Mouse (Mus musculus) neural tube, embryonic 13.5 days (tissue): ENCODE results near the gene Frem1. TPM values are rescaled to one million over a fixed set of nuclear protein-coding genes. Genes with fewer than 3 reads are reported as not detected.

ENCODE experiments used
- ATAC-seq: fragments of 200-750 bp; cut with Nextera tagmentation; 2 replicates; pipeline ENCODE4 v1.8.0; 2017; ENCODE audit warnings: low read depth, mild to moderate bottlenecking, moderate TSS enrichment, moderate library complexity
- H3K27ac ChIP-seq: fragments of 300-500 bp; sonication (generic); replicated peaks from 2 replicates; pipeline ENCODE4 v1.5.1; 2015; ENCODE audit warnings: moderate library complexity, mild to moderate bottlenecking, inconsistent platforms
- H3K27me3 ChIP-seq: fragments of 300-500 bp; sonication (generic); 2 replicates; pipeline ENCODE4 v1.6.1; 2015; ENCODE audit warnings: mild to moderate bottlenecking, inconsistent platforms
- H3K36me3 ChIP-seq: fragments of 300-500 bp; sonication (generic); 2 replicates; pipeline ENCODE4 v1.6.1; 2015; ENCODE audit warnings: mild to moderate bottlenecking, inconsistent platforms
- H3K4me1 ChIP-seq: fragments of 300-500 bp; sonication (generic); replicated peaks from 2 replicates; pipeline ENCODE4 v1.6.1; 2015; ENCODE audit warnings: inconsistent platforms
- H3K4me2 ChIP-seq: fragments of 300-500 bp; sonication (generic); 2 replicates; pipeline ENCODE4 v1.6.1; 2015; ENCODE audit warnings: inconsistent platforms, mild to moderate bottlenecking, moderate library complexity
- H3K4me3 ChIP-seq: fragments of 300-500 bp; sonication (generic); 2 replicates; pipeline ENCODE4 v1.5.1; 2015; ENCODE audit warnings: mild to moderate bottlenecking, inconsistent platforms
- H3K9ac ChIP-seq: fragments of 300-500 bp; sonication (generic); 2 replicates; pipeline ENCODE4 v1.6.1; 2015; ENCODE audit warnings: moderate library complexity, mild to moderate bottlenecking, inconsistent platforms
- H3K9me3 ChIP-seq: fragments of 300-500 bp; sonication (generic); 2 replicates; pipeline ENCODE4 v1.6.1; 2016; ENCODE audit warnings: inconsistent platforms
- whole genome bisulfite sequencing: fragments of 180-500 bp; shearing (Covaris S2); methylation state at CpG from one replicate; pipeline ENCODE4 v1.1.7; 2015; 5-methylcytosine and 5-hydroxymethylcytosine counted together
- polyA plus RNA-seq: library from polyadenylated mRNA; unstranded; fragments of >200 nt; fragmentation: Nextera tagmentation; extraction: Ambion mirVana; gene quantifications from 2 replicates; pipeline ENCODE4 v1.2.1, GENCODE M21; 2015

Gene Frem1
- polyA plus RNA-seq, 1 experiment from 2014 or later: 1.8 TPM

DNA sequence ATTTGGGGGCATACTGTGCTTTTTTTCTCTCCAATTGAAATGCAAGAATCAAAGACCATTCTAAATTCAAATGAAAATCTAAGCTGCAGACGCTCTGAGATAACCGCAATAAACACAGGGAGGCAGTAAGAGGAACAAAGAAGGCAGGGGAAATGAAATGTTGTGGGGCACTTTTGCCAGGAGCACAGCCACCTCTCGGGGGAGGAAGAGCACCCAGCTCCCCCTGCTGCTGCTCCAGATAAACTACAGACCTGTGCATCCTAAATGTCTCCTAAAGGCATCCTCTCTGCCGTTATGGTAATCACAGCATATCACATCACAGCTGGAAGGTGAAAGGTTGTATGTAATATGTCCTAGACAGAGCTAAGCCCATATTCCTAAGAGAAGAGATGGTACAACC lies 98.1 kb downstream of the Frem1 start:
- no peaks in the 10 kb centered on the region for H3K36me3 ChIP-seq
- no peak overlapping the region for H3K9ac ChIP-seq
- no peaks in the 10 kb centered on the region for H3K9me3 ChIP-seq
- 19% methylated on average over 4 of the region's 4 CpGs for WGBS
- ATAC-seq: no peak
- H3K27me3 ChIP-seq: no peaks in the 10 kb centered on the region
- H3K27ac ChIP-seq: peak overlapping the region; percentile 23; the same call in 1 of the 2 replicates
- H3K4me2 ChIP-seq: no peak overlapping the region
- H3K4me3 ChIP-seq: no peak overlapping the region
- H3K4me1 ChIP-seq: peaks cover 30% of the 10 kb centered on the region

DNA sequence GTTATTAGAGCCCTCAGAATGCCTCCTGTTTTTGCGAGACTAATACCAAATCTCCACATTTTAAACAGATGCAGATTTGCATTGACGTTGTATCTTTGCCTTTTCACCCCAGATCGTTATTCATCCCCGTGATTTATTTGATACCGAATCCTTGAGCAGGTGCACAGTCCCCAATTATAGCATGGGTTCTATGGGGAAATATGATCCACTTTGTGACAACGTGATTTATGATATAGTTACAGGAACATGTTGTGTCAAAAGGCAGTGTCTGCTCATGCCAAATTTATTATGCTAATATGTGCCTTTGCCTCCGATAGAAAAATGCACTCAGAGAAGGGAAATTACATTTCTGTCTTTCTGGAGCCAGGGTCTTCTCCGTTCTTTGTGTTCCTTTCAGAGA lies 102.6 kb downstream of the Frem1 start:
- no peak overlapping the region for H3K9ac ChIP-seq
- peak overlapping the region; percentile 81 for H3K27ac ChIP-seq
- peaks cover 31% of the 10 kb centered on the region for H3K4me1 ChIP-seq
- H3K27me3 ChIP-seq: no peaks in the 10 kb centered on the region
- H3K36me3 ChIP-seq: no peaks in the 10 kb centered on the region
- H3K4me3 ChIP-seq: no peak overlapping the region
- H3K9me3 ChIP-seq: no peaks in the 10 kb centered on the region
- no peak overlapping the region for H3K4me2 ChIP-seq
- no peak for ATAC-seq
- 48% methylated on average over 8 of the region's 8 CpGs for WGBS

DNA sequence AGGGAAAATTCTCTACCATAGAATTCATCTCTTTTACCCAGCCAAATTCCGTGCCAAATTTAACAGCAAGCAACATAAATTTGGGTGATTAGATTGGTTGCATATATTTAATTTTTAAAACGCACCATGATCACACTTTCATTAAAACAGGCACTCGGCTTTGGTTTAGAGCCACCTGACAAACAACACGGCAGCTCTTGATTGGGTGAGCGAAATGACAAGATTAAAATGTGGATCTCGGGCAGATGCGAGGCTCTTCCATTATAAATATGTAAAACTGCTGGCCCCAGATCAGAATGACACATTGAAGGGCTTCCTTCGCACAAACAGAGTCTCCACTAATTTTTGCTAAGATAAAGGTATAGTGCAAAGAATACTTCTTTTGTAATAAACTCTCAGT lies 105.4 kb downstream of the Frem1 start:
- no peak overlapping the region for H3K9ac ChIP-seq
- no peaks in the 10 kb centered on the region for H3K27me3 ChIP-seq
- no peaks in the 10 kb centered on the region for H3K9me3 ChIP-seq
- WGBS: 47% methylated on average over 8 of the region's 8 CpGs
- peaks cover 24% of the 10 kb centered on the region for H3K4me1 ChIP-seq
- peak overlapping the region; percentile 84 for H3K27ac ChIP-seq
- H3K4me2 ChIP-seq: no peak overlapping the region
- no peak for ATAC-seq
- H3K36me3 ChIP-seq: no peaks in the 10 kb centered on the region
- no peak overlapping the region for H3K4me3 ChIP-seq

DNA sequence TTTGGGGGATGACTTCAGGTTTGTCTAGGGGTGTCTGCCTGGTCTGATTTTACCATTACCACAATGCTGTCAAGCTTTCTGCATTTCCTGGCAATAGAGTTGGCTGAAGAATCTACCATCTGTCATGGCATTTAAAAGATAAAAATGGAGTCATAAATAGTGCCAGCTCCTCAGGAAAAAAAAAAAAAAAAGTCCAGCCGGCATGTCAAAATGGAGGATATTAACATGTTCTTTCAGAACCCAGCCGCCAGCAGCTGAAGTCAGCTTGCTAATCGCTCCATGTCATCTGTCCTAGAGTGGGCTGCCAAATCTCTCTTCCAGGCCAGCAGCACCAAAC lies 105.9 kb downstream of the Frem1 start:
- Histone ChIP-seq H3K27ac (peak overlapping the region; percentile 84), H3K4me3 (no peak overlapping the region), H3K4me1 (peaks cover 24% of the 10 kb centered on the region), H3K9me3 (no peaks in the 10 kb centered on the region), H3K36me3 (no peaks in the 10 kb centered on the region), H3K9ac (no peak overlapping the region), H3K27me3 (no peaks in the 10 kb centered on the region), H3K4me2 (peak overlapping the region; percentile 9; the same call in 1 of the 2 replicates)
- WGBS: 16% methylated on average over 3 of the region's 3 CpGs
- ATAC-seq: peak; percentile 62; the same call in 1 of the 2 replicates

DNA sequence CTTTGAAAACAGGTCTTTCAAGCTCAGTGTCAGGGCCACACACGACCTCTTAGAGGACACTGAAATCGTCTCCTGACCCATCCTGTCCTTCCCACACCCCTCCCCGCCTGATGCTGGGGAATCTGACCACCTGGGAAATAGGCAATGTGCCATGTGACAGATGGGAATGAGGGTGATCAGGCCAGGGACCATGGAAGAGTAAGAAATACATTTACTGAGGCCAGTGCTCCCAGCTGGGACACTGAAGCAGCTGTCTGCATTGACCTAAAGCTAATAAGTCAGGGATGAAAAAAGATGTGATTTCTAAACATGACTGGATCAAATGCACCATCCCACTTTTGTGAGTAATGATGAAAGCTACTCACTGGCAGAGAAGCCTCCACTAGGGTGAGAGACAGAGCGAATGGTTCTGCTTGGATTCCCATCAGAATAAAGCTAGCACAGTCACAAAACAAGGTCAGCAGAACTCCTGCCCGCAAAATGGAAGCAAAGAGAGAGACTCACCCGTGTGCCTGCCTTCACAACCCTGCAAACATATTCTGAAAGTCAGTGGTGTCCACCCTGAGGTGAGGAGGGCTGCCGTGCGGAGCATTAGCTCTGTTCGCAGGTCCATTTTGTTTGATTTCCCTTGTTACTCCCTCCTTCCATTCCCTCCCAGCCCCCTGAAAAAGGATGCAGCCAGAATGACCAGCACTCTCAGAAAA lies 106.4 kb downstream of the Frem1 start:
- peaks cover 21% of the 10 kb centered on the region for H3K4me1 ChIP-seq
- H3K9ac ChIP-seq: no peak overlapping the region
- H3K27ac ChIP-seq: peak overlapping the region; percentile 84
- no peak overlapping the region for H3K4me3 ChIP-seq
- H3K36me3 ChIP-seq: no peaks in the 10 kb centered on the region
- peak overlapping the region; percentile 9; the same call in 1 of the 2 replicates for H3K4me2 ChIP-seq
- peak; percentile 32 for ATAC-seq
- WGBS: 59% methylated on average over 9 of the region's 9 CpGs
- no peaks in the 10 kb centered on the region for H3K9me3 ChIP-seq
- H3K27me3 ChIP-seq: no peaks in the 10 kb centered on the region

DNA sequence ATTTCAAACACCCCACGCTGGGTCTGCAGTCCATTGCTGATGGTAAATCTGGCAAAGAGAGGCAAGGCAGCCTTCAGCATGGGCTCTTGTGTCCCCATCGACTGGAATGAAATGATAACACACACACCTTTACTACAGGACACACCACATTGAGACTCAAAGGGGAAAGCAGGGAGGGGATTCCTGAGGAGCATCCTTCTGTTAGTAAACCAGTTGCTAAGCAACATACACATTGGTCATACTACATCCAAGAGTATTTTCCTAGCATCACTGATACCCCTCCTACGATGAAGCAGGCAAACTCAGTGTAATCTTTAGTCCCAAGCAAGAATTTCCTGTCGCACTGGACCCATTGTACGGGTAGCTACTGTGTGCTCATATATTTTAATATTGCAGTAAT lies 111.5 kb downstream of the Frem1 start:
- Histone ChIP-seq H3K9me3 (no peaks in the 10 kb centered on the region), H3K4me3 (no peak overlapping the region), H3K4me1 (peaks cover 6% of the 10 kb centered on the region; the same call in 1 of the 2 replicates), H3K9ac (no peak overlapping the region), H3K27ac (no peak overlapping the region), H3K27me3 (no peaks in the 10 kb centered on the region), H3K36me3 (no peaks in the 10 kb centered on the region), H3K4me2 (no peak overlapping the region)
- WGBS: 81% methylated on average over 5 of the region's 5 CpGs
- ATAC-seq: no peak

DNA sequence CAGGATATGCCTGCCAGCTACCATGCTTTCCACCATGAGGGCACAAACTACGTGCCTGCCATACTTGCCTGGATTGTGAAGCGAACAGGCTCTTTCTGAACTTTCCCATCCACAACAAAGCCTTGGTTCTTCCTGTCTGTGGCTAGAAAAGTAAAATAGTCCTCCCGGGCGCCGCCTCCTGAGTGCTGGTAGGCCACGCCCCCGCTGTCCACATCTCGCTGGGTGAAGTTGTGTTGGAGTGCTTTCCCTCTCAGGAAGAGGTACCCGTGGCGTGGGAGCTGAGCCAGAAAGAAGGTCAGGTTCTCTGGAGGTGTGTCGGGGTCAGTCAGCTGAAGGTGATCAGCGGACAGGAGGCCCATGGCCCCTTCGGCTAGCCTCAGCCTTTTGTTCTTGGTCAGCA lies 111.9 kb downstream of the Frem1 start:
- no peak overlapping the region for H3K9ac ChIP-seq
- H3K4me2 ChIP-seq: no peak overlapping the region
- H3K36me3 ChIP-seq: no peaks in the 10 kb centered on the region
- no peak for ATAC-seq
- H3K27me3 ChIP-seq: no peaks in the 10 kb centered on the region
- H3K27ac ChIP-seq: no peak overlapping the region
- H3K4me1 ChIP-seq: 0 out of 2 replicates have a peak, but pooled peaks cover 3% of the 10 kb centered on the region
- 88% methylated on average over 13 of the region's 13 CpGs for WGBS
- H3K9me3 ChIP-seq: no peaks in the 10 kb centered on the region
- H3K4me3 ChIP-seq: no peak overlapping the region

DNA sequence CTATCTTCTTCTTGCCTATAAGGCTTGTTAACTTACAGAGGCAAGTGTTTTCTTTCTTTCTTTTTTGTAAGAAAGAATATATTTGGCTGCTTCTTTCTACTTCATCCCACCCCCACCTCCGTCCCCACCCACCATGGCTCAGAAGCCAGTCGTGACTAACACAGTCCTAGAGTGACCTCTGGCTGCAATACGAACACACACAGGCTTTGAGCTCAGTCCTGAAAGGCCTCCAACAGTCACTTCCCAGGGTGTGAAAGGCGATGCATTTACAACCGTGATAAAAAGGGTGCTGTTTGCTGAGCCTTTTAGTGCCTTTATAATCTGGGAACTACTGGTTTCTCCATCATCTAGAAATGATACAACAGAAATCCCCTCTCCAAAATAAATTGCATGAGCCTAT lies 117.8 kb downstream of the Frem1 start:
- Histone ChIP-seq H3K9ac (no peak overlapping the region), H3K27ac (peak overlapping the region; percentile 68), H3K27me3 (no peaks in the 10 kb centered on the region), H3K4me2 (peak overlapping the region; percentile 50), H3K36me3 (no peaks in the 10 kb centered on the region), H3K9me3 (no peaks in the 10 kb centered on the region), H3K4me3 (no peak overlapping the region), H3K4me1 (peaks cover 10% of the 10 kb centered on the region)
- peak; percentile 95 for ATAC-seq
- WGBS: 0% methylated on average over 5 of the region's 5 CpGs

DNA sequence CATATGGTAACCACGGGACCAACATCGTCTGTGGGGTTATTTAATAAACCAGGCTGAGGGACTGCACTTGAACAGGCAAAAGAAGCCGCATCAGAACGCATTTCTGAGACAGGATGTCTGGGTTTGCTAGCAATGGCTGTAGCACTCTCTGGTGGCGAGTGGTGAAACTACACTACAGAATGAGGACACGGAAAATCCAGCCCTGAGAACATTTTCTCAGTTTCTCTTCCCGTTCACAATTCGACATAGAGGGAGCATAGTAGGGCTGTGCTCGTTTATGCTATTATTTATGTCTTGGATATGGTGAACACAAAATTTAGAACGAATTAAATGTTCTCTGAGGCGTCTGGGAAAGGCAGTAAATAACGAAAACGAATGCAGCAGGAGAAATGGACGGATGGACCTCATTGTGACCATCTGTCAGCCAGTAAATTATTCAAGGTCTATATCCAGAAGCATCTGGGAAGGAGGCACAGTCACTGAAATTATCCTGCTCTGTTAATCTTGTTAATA lies 118.4 kb downstream of the Frem1 start:
- 2% methylated on average over 14 of the region's 14 CpGs for WGBS
- H3K27me3 ChIP-seq: no peaks in the 10 kb centered on the region
- H3K4me2 ChIP-seq: peak overlapping the region; percentile 50
- H3K4me3 ChIP-seq: peak overlapping the region; percentile 27
- H3K36me3 ChIP-seq: no peaks in the 10 kb centered on the region
- peak overlapping the region; percentile 74 for H3K27ac ChIP-seq
- no peaks in the 10 kb centered on the region for H3K9me3 ChIP-seq
- H3K4me1 ChIP-seq: peaks cover 10% of the 10 kb centered on the region
- peak overlapping the region; percentile 55 for H3K9ac ChIP-seq
- ATAC-seq: peak; percentile 78

DNA sequence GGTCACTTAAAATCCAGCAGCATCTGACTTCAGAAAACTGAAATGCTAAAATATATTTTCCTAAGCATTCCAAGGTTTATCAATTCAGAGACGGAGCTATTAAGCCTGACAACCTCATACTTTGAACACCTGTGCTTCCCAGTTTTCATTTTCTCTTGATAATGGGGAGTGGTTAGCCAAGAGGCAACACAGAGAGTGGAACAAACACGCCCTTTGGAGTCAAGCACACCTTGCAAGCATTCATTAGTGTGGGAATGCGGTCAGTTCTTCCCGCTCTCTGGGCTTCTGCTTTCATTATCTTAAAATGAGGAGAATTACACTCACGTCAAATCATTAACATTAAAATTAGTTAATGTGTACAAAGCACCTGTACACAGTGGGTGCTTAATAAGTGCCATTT lies 122.1 kb downstream of the Frem1 start:
- Histone ChIP-seq H3K4me3 (no peak overlapping the region), H3K4me1 (peaks cover 10% of the 10 kb centered on the region), H3K9me3 (no peaks in the 10 kb centered on the region), H3K9ac (no peak overlapping the region), H3K36me3 (no peaks in the 10 kb centered on the region), H3K27ac (no peak overlapping the region), H3K27me3 (no peaks in the 10 kb centered on the region), H3K4me2 (no peak overlapping the region)
- no peak for ATAC-seq
- 84% methylated on average over 5 of the region's 5 CpGs for WGBS

DNA sequence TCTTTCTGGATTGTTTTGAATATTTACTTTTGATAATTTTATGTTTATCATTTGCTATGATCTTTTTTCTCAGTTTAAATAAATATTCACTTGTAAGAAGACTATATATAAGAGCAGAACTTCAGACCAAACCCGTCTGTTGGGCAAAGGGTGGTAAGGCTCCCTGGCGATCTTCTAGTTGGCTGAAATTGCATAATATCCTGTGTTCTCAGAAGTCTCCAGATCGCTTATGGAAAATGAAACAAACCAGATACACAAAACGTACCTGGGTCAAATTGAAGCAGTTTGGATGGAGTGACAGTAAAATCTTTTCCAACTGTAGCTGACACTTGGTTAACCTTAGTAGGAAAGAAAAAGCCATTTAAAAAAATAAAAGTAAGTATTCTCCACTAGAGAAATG lies 130.2 kb downstream of the Frem1 start:
- Histone ChIP-seq H3K9ac (no peak overlapping the region), H3K36me3 (no peaks in the 10 kb centered on the region), H3K27me3 (no peaks in the 10 kb centered on the region), H3K4me1 (peaks cover 7% of the 10 kb centered on the region), H3K4me2 (no peak overlapping the region), H3K9me3 (no peaks in the 10 kb centered on the region), H3K27ac (no peak overlapping the region), H3K4me3 (no peak overlapping the region)
- ATAC-seq: no peak
- 85% methylated on average over 4 of the region's 4 CpGs for WGBS

DNA sequence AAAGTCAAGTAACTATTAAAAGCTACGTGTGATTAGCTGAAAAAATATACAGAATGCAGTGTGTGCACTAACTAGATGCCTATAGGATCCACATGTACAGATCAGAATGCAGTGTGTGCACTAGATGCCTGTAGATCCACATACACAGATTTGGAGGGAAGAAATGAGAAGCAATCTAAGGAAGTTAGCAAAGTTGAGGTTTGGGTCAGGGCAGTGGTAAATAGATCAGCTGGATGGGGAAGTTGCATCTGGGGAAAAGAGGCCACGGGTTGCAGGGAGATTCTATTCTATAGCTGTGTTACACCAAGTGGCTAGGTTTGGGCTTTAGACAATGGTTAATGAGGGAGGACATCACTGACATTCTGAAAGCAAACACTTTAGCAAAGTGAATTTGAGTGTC lies 133.5 kb downstream of the Frem1 start:
- no peak overlapping the region for H3K4me3 ChIP-seq
- ATAC-seq: no peak
- 72% methylated on average over 2 of the region's 2 CpGs for WGBS
- no peak overlapping the region for H3K27ac ChIP-seq
- no peaks in the 10 kb centered on the region for H3K27me3 ChIP-seq
- H3K9ac ChIP-seq: no peak overlapping the region
- H3K4me1 ChIP-seq: peaks cover 37% of the 10 kb centered on the region
- H3K36me3 ChIP-seq: no peaks in the 10 kb centered on the region
- no peaks in the 10 kb centered on the region for H3K9me3 ChIP-seq
- no peak overlapping the region for H3K4me2 ChIP-seq

DNA sequence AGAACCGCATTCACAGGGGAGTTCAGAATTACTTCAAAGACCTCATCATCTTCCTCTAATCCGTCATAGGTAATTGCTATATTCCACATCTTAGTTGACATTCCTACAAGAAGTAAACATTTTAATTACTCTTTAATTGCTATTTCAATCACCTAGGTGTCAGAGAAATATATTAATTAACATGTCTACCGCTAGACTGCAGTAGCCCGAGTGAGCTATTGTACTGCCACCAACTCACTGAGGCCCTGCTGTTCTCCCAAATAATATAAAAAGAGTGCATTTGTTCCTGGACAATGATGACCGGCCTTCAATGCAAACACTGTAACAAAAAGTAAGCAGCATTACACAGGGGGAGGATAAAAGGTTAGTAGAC lies 135.5 kb downstream of the Frem1 start:
- Histone ChIP-seq H3K4me3 (no peak overlapping the region), H3K27me3 (no peaks in the 10 kb centered on the region), H3K4me1 (peaks cover 37% of the 10 kb centered on the region), H3K27ac (peak overlapping the region; percentile 79), H3K9ac (no peak overlapping the region), H3K36me3 (no peaks in the 10 kb centered on the region), H3K9me3 (no peaks in the 10 kb centered on the region), H3K4me2 (peak overlapping the region; percentile 46)
- ATAC-seq: peak; percentile 63
- WGBS: 13% methylated on average over 5 of the region's 5 CpGs
